Mouse (Mus musculus) embryonic facial prominence, embryonic 14.5 days (tissue): ENCODE data around the gene Ankrd12. TPM values are rescaled to one million over a fixed set of nuclear protein-coding genes. Genes with fewer than 3 reads are reported as not detected.
A peak's percentile ranks its signal among the peaks of the same experiment; 100 is the strongest.
"Not testable (repeated sequence)": the region's sequence is repeated elsewhere in the genome, so short reads cannot be mapped to it uniquely, and the experiment has no call there.

ENCODE experiments used
- ATAC-seq: fragments of 200-750 bp; cut with Nextera tagmentation; 2 replicates; pipeline ENCODE4 v1.8.0; 2017; ENCODE audit warnings: low read depth, moderate number of reproducible peaks, moderate TSS enrichment
- DNase-seq: peaks from one replicate; pipeline ENCODE4 v3.0.0-alpha.2; 2015; ENCODE audit warnings: low spot score
- H3K27ac ChIP-seq: fragments of 300-500 bp; sonication (generic); replicated peaks from 2 replicates; pipeline ENCODE4 v1.5.1; 2014; ENCODE audit warnings: low read depth, mild to moderate bottlenecking, low read length, moderate library complexity
- H3K27me3 ChIP-seq: fragments of 300-500 bp; sonication (generic); replicated peaks from 2 replicates; pipeline ENCODE4 v1.6.1; 2014; ENCODE audit warnings: low read length; ENCODE audit not compliant: control insufficient read depth, insufficient read depth
- H3K36me3 ChIP-seq: fragments of 300-500 bp; sonication (generic); 2 replicates; pipeline ENCODE4 v1.6.1; 2014; ENCODE audit warnings: low read length, mixed read lengths; ENCODE audit not compliant: control insufficient read depth, insufficient read depth
- H3K4me1 ChIP-seq: fragments of 300-500 bp; sonication (generic); 2 replicates; pipeline ENCODE4 v1.6.1; 2014; ENCODE audit warnings: antibody characterized with exemption, low read length; ENCODE audit not compliant: control insufficient read depth, insufficient read depth
- H3K4me2 ChIP-seq: fragments of 300-500 bp; sonication (generic); 2 replicates; pipeline ENCODE4 v1.6.1; 2014; ENCODE audit warnings: low read depth, mild to moderate bottlenecking, low read length, moderate library complexity, mixed read lengths
- H3K4me3 ChIP-seq: fragments of 300-500 bp; sonication (generic); 2 replicates; pipeline ENCODE4 v1.5.1; 2014; ENCODE audit warnings: low read depth, mild to moderate bottlenecking, low read length
- H3K9ac ChIP-seq: fragments of 300-500 bp; sonication (generic); 2 replicates; pipeline ENCODE4 v1.6.1; 2014; ENCODE audit warnings: low read depth, mild to moderate bottlenecking, low read length, moderate library complexity, mixed read lengths
- H3K9me3 ChIP-seq: fragments of 300-500 bp; sonication (generic); 2 replicates; pipeline ENCODE4 v1.6.1; 2016; ENCODE audit warnings: low read length; ENCODE audit not compliant: control insufficient read depth
- WGBS: fragments of 180-500 bp; shearing (Covaris S2); extraction: QIAGEN DNeasy Blood & Tissue Kit; methylation state at CpG from one replicate; pipeline ENCODE4 v1.1.7; 2014; 5-methylcytosine and 5-hydroxymethylcytosine counted together
- polyA plus RNA-seq: library from polyadenylated mRNA; unstranded; fragments of >200 nt; fragmentation: Nextera tagmentation; extraction: Ambion mirVana; gene quantifications from 2 replicates; pipeline ENCODE4 v1.2.1, GENCODE M21; 2014

Gene Ankrd12
- polyA plus RNA-seq, 1 experiment from 2014 or later = 25.2 TPM

GRCm38 (mm10) chr17:66041020-66041419 is 35.9 kb downstream of the Ankrd12 start:
- H3K4me2 ChIP-seq = no peak overlapping the region
- ATAC-seq (no peak), DNase-seq (peak; percentile 1)
- peaks cover 18% of the 10 kb centered on the region for H3K36me3 ChIP-seq
- 78% methylated on average over 5 of the region's 5 CpGs for WGBS
- no peaks in the 10 kb centered on the region for H3K4me1 ChIP-seq
- no peaks in the 10 kb centered on the region for H3K27me3 ChIP-seq
- H3K27ac ChIP-seq = no peak overlapping the region
- H3K9me3 ChIP-seq = no peaks in the 10 kb centered on the region
- no peak overlapping the region for H3K9ac ChIP-seq
- no peak overlapping the region for H3K4me3 ChIP-seq

GRCm38 (mm10) chr17:66033239-66033638 is 43.6 kb downstream of the Ankrd12 start:
- 89% methylated on average over 5 of the region's 5 CpGs for WGBS

DNA sequence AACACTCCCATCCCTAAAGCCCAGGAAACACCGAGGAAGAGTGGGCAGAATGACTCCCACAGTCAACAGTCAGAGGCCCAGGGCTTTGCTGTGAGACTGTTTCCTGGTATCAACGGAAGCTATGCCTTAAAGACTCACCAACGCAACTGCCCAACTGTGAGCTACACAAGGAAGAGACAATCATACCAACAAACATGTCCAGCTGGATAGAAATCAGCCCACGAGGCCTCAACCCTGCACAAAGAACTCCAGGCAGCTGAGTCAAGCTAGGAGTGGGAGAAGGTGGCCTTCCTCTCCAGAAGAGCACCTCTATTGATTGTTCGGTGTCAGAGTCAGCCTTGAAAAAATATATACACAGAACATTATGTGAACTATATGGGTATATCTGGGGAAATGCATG is 44.9 kb downstream of the Ankrd12 start:
- Histone ChIP-seq H3K4me3 (no peak overlapping the region), H3K9me3 (no peaks in the 10 kb centered on the region), H3K36me3 (peaks cover 27% of the 10 kb centered on the region), H3K9ac (no peak overlapping the region), H3K27me3 (no peaks in the 10 kb centered on the region), H3K4me1 (no peaks in the 10 kb centered on the region), H3K27ac (no peak overlapping the region), H3K4me2 (no peak overlapping the region)
- DNase-seq (no peak), ATAC-seq (no peak)
- 87% methylated on average over 5 of the region's 5 CpGs for WGBS

More at GRCm38 (mm10) chr17:66033239-66033638, 43.6 kb downstream of the Ankrd12 start:
- no peak overlapping the region for H3K9ac ChIP-seq
- DNase-seq (no peak), ATAC-seq (no peak)
- no peaks in the 10 kb centered on the region for H3K27me3 ChIP-seq
- H3K9me3 ChIP-seq = no peaks in the 10 kb centered on the region
- peaks cover 17% of the 10 kb centered on the region; the same call in 1 of the 2 replicates for H3K36me3 ChIP-seq
- no peaks in the 10 kb centered on the region for H3K4me1 ChIP-seq
- no peak overlapping the region for H3K4me2 ChIP-seq
- H3K4me3 ChIP-seq = no peak overlapping the region
- H3K27ac ChIP-seq = no peak overlapping the region

DNA sequence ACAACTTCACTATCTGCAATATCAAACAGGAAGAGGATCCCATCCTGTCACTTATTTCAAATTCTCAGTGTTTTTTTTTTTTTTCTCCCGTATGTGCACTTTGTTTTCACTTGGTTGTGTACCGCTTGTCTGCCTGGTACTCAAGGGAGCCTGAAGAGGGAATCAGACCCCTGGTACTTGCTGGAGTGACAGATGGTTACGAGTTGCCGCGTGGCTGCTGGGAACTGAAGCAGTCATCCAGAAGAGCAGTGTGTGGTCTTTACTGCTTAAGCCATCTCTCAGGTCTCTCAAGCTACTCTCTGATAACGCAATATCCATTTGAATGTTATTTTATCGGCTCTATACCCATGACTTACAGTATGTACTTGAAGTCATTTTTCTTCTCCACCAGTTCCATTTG is 52.7 kb downstream of the Ankrd12 start:
- ATAC-seq (no peak), DNase-seq (no peak)
- no peaks in the 10 kb centered on the region for H3K9me3 ChIP-seq
- no peak overlapping the region for H3K9ac ChIP-seq
- peaks cover 56% of the 10 kb centered on the region for H3K36me3 ChIP-seq
- H3K4me2 ChIP-seq = no peak overlapping the region
- H3K4me1 ChIP-seq = no peaks in the 10 kb centered on the region
- 93% methylated on average over 7 of the region's 7 CpGs for WGBS
- no peak overlapping the region for H3K4me3 ChIP-seq
- no peak overlapping the region for H3K27ac ChIP-seq
- no peaks in the 10 kb centered on the region for H3K27me3 ChIP-seq

DNA sequence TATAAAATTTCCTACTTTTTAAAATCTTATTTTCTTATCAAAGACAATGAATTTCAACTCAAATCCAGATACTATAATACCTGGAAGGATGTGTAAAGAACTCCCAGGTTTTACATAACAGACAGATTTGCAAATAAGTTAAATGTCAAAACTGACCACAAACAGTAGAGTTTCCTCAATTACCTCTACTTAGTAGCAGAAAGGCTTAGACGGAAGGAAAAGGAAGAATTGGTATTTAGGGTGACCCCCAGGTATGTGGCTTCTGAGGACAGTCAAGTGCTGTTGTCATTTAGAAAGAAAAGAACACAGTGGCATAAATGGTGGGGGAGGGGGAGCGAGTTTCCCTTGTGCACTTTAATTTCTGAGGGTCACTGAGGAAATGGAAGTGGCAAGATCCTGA is 65.1 kb downstream of the Ankrd12 start:
- Histone ChIP-seq H3K36me3 (no peaks in the 10 kb centered on the region), H3K4me1 (no peaks in the 10 kb centered on the region), H3K4me2 (no peak overlapping the region), H3K27ac (no peak overlapping the region), H3K27me3 (no peaks in the 10 kb centered on the region), H3K9me3 (no peaks in the 10 kb centered on the region), H3K9ac (no peak overlapping the region), H3K4me3 (no peak overlapping the region)
- ATAC-seq (no peak), DNase-seq (no peak)
- 52% methylated on average over 2 of the region's 2 CpGs for WGBS

DNA sequence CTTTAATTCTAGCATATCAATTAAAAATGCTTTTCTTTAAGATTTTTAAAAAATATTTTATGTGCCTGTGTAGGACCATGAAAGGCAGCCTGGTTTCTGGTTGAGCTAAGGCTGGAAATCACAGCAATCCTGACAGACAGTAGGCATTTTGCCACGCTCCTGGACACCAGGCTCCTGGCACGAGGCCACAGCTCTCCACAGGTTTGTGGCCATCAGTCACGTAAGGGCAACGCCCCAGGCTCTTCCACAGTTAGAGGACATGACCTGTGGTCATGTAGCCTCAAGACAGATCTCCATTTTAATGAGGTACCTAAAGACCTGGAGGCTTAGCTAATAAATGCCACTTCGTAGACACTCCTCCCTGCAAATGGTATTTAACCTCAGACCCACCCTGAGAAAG is 69.0 kb downstream of the Ankrd12 start:
- WGBS = 72% methylated on average over 5 of the region's 5 CpGs
- Histone ChIP-seq H3K4me1 (no peaks in the 10 kb centered on the region), H3K9me3 (no peaks in the 10 kb centered on the region), H3K27ac (no peak overlapping the region), H3K27me3 (no peaks in the 10 kb centered on the region), H3K4me3 (no peak overlapping the region), H3K36me3 (no peaks in the 10 kb centered on the region), H3K9ac (no peak overlapping the region), H3K4me2 (no peak overlapping the region)
- no peak for DNase-seq
- no peak for ATAC-seq

DNA sequence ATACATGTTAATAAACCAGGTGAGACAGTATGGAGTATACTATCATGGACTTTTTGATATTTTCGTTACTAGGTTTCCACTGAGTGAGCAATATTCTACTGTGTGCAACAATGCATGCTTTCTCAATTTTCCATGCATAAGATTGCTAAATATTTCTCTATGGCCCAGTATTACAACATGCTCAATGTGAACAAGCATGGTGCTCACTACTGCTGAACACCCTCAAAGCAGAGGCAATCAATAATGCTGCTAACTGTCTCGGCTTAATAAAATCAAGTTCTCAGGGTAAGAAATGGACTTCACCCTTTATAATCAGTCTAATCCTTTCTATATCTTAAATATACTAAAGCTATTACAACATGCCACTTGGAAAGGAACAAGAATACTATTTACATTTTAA is 69.4 kb downstream of the Ankrd12 start:
- Histone ChIP-seq H3K4me1 (no peaks in the 10 kb centered on the region), H3K9ac (no peak overlapping the region), H3K36me3 (no peaks in the 10 kb centered on the region), H3K27me3 (no peaks in the 10 kb centered on the region), H3K4me3 (no peak overlapping the region), H3K4me2 (no peak overlapping the region), H3K9me3 (no peaks in the 10 kb centered on the region), H3K27ac (no peak overlapping the region)
- WGBS = 88% methylated on average over 2 of the region's 2 CpGs
- no peak for DNase-seq
- ATAC-seq = no peak

DNA sequence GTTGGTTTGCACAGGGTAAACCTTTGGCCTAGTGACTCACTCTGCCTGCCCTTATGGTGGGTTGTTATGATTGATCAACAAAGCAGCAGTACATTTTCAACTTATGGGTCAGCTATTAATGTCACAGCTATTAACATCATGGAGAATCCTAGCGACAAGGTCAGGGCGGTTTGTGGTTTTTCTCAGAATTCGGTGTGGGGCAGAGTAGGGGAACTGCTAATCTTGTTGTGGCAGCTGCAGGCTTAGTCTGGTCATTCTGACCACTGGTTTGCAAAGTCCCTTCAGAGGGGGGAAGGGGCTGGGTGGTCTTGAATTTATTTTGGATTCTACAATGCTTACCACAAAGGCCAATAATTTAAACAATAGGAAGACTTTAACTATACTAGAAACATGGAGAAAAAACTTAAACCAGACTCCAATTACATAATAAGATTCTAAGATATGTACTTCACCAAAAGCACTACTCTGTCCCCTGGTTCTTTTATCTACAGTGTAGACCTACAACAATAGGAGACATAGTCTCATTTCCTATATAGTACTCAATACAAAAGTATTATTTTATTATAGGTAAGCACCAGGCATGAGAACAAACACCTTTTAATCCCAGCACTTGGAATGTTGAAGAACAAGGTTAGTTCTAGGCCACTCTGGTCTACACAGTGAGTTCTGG is 88.6 kb downstream of the Ankrd12 start:
- no peaks in the 10 kb centered on the region for H3K4me1 ChIP-seq
- no peaks in the 10 kb centered on the region for H3K27me3 ChIP-seq
- no peak overlapping the region for H3K27ac ChIP-seq
- 0 out of 2 replicates have a peak, but pooled peaks cover 21% of the 10 kb centered on the region for H3K36me3 ChIP-seq
- H3K9ac ChIP-seq = no peak overlapping the region
- ATAC-seq (no peak), DNase-seq (no peak)
- H3K4me2 ChIP-seq = no peak overlapping the region
- no peaks in the 10 kb centered on the region for H3K9me3 ChIP-seq
- WGBS = 84% methylated on average over 3 of the region's 3 CpGs
- H3K4me3 ChIP-seq = no peak overlapping the region

GRCm38 (mm10) chr17:65976720-65977119 is 100.2 kb downstream of the Ankrd12 start:
- H3K9me3 ChIP-seq, H3K4me3 ChIP-seq, H3K9ac ChIP-seq, H3K4me2 ChIP-seq, H3K27ac ChIP-seq, H3K27me3 ChIP-seq, H3K4me1 ChIP-seq, ATAC-seq, DNase-seq: not testable (repeated sequence)
- peaks cover 28% of the 10 kb centered on the region for H3K36me3 ChIP-seq
